Mouse (Mus musculus) adrenal gland, postnatal 14 days (tissue): ENCODE results near the gene Gm21833. TPM values are rescaled to one million over a fixed set of nuclear protein-coding genes. Genes with fewer than 3 reads are reported as not detected.
"Not testable (repeated sequence)": the region's sequence is repeated elsewhere in the genome, so short reads cannot be mapped to it uniquely, and the experiment has no call there.

Experiments used
- DNase-seq: peaks from one replicate; pipeline ENCODE4 v3.0.0; 2021; ENCODE audit warnings: mixed read lengths
- long read RNA-seq, 2 experiments: library from polyadenylated mRNA; stranded (forward); transcript quantifications; one replicate each; pipeline ENCODE4 v2.0.0; 2021
- total RNA-seq: library from RNA; stranded (reverse); gene quantifications from 2 replicates; pipeline ENCODE4 v1.2.3, GENCODE M21; 2021

Gm21833 gene
- total RNA-seq, result not detected in 2 replicates
- long read RNA-seq, experiment 1, result 0 reads
- long read RNA-seq, experiment 2, result 0 reads

GRCm38 (mm10) chr16:82828082-82828481, at the start of gene Gm21833:
Gm21833 (plus strand) TSS chr16:82828382.
- not testable (repeated sequence) for DNase-seq

GRCm38 (mm10) chr16:82789521-82789920, 38.7 kb upstream of the Gm21833 start:
- DNase-seq, result no peak

DNA sequence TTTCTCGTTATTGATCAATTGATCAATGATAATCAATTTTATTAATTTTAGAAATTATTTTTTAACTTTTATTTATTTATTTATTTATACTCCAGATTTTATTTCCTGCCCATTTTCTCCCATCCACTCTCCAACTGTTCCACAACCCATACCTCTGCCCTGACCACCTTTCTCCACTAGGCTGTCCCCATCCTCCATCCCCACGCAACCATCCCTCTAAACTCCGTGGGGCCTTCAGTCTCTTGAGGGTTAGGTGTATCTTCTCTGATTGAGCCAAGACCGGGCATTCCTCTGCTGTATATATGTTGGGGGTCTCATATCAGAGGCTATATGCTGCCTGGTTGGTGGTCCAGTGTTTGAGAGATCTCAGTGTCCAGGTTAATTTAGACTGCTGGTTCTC, 31.7 kb upstream of the Gm21833 start:
- no peak for DNase-seq

DNA sequence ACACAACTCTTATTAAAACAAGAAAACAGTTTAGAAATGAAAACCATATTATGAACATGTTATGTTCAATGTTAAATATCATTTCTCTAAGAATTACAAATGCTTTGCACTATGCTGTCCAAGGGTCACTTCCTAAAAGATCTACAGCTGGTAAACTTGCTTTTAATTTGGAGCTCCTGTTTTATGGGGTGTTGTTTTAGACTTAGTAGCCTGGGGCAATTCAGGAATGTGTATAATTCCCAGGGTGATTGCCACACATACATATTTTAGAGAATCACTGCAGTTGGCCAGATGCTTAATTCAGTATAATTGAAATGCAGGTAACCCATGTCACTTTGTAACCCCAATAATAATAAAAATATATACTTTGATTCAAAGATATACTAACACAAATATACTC, 12.9 kb upstream of the Gm21833 start:
- no peak for DNase-seq

GRCm38 (mm10) chr16:82816615-82817014, 11.6 kb upstream of the Gm21833 start:
- no peak for DNase-seq

DNA sequence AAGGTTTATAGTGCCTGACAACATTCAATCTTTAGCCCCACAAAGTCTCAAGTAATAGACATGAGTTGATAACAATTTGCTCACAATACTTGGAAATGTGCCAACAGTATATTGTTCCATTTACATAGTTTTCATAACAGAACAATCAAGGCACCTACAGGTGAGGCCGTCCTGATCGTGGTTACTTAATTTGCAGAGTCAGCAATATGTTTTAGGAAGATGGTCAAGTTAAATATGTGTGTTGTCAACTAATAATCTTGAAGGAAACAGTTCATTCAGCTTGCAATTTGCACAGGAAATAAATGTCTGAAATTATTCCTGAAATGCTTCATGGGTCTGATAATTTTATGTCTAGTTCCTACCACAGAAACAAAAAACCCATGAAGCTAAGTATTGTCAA, 27.6 kb downstream of the Gm21833 start:
- DNase-seq, result no peak

- DNase-seq, result no peak
These were observed 36.4 kb downstream of the Gm21833 start for GRCm38 (mm10) chr16:82864590-82864989.
